Mouse (Mus musculus) testis, postnatal 14 days (tissue): ENCODE measurements at regions not wholly inside any gene's neighbourhood (a gene's known extent, or its start where the extent isn't known, plus 50 kb on each side); places are given as distances from the start of the nearest gene placed in this dataset.

Experiments
- DNase-seq: peaks from one replicate; pipeline ENCODE4 v3.0.0; 2021; ENCODE audit warnings: low spot score

- DNase-seq, result no peak
These were observed 200.9 kb upstream of the Lrig1 start for GRCm38 (mm10) chr6:94900862-94901261.

DNA sequence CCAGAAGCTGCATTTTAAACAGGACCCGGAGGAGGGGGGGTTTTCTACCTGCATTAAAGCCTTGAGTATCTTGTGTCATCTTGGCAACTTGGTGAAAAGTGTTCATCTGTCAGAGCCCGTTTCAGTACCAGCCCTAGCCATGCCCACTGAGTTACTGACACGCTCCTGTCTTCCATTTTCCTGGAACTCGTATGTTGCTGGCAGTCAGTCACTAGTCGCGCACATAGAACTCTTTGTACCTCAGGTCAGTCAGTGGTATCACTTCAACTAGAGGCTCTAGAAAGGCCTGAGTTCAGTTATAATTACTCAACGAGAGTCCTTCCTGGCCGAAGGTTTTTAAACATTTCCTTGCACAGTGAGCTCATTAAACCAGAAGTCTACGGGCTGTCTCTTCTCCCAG lies 198.9 kb upstream of the Lrig1 start:
- DNase-seq, result no peak

DNA sequence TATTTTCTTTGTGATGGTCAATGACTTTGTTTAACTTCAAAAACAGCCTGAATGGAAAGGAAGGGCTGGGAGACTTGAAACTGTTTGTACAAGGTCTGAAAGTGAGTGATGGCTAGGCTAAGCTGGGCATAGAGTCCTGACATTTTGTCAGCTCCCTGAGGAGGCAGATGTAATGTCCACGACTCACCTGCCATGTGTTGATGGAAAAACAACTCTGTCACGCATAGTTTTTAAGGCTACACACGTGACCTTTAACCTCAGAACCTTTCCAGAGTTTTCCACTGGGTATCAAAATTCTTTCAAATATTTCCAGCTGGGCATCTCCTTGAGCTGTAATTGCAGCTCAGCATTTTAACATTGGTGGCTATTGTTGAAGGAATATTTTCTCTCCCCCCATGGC lies 190.2 kb upstream of the Lrig1 start:
- DNase-seq, result no peak

DNA sequence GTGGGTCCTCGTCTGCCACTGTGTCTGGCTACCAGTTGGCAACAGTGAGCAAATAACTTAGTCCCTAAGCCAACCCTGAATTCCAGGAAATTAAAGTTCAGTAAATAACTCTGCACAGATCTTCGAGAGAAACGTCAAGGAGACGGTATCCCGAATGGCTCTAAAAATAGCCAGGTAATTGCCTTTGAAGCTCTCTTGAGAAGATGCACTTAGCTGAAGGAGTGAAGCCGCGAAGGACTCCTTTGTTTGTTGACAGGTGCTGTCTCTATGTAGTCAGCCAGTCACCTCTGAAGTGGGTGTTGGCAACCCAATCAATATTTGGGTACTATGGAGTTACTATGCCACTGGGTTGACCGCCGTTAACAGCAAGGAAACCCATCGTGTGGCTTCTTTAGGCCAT lies 189.3 kb upstream of the Lrig1 start:
- no peak for DNase-seq

- no peak for DNase-seq
These were observed 181.2 kb upstream of the Lrig1 start for GRCm38 (mm10) chr6:94881139-94881538.

GRCm38 (mm10) chr6:94875841-94876240 lies 175.9 kb upstream of the Lrig1 start:
- DNase-seq, result no peak

GRCm38 (mm10) chr6:94875065-94875464 lies 175.1 kb upstream of the Lrig1 start:
- no peak for DNase-seq

GRCm38 (mm10) chr6:94874415-94874814 lies 174.5 kb upstream of the Lrig1 start:
- DNase-seq, result no peak

- DNase-seq, result no peak
These were observed 168.0 kb upstream of the Lrig1 start for GRCm38 (mm10) chr6:94867952-94868351.

- DNase-seq, result no peak
These were observed 165.5 kb upstream of the Lrig1 start for GRCm38 (mm10) chr6:94865498-94865897.

- DNase-seq, result no peak
These were observed 158.2 kb upstream of the Lrig1 start for GRCm38 (mm10) chr6:94858121-94858621.

- DNase-seq, result no peak
These were observed 150.2 kb upstream of the Lrig1 start for GRCm38 (mm10) chr6:94850121-94850520.

DNA sequence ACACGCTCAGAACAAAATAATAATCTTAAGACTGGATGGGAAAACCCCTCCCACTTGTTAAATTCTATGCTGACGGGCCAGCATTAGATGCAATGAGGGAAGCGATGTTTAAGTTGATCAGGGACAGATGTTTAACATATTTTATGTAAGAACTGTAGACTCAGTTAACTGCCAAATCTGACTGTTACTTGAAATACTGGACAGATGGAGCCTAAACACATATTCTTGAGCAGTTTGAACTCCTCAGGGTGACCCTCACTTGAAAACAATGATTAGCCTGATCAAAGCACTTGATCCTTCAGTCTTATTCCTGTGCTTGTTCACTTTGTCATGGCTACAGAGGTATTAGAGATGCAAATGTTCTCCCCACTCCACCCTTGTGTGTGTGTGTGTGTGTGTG lies 149.6 kb upstream of the Lrig1 start:
- DNase-seq, result no peak

- no peak for DNase-seq
These were observed 148.5 kb upstream of the Lrig1 start for GRCm38 (mm10) chr6:94848437-94848836.

DNA sequence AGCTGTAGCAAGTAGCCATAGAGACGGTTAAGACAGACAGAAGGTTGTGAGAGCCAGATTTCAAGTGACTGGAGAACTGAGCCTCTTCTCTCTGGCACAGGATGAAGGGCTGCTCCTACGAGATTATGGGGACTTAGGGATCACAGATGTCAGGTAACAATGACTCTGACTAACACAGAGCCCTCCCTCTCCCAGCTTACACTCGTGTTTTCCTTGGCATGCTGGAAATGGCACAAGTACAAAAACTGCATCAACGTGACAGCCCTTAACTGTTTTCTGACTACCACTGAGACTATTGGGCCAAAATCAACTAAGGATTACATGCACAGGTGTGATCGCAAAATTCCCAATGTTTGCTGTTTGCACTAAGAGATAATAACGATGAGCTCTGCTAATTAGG lies 145.9 kb upstream of the Lrig1 start:
- DNase-seq, result no peak

DNA sequence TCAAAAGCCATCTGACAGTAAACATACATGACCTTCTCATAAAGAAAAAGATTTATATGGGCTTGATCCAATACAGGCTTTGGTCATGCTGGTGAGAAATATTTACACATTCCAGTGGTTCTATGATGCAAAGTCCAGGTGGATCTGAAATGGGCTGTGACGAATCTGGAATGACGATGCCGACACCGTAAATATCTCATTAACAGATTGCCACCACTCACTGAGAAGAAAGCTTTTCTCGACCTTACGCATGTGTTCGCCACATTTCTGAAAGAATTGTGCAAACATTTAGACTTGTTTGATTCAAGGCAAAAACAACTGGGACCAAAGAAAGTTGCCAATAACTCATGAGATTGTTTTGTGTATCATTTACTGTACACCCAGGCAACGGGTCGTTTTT lies 142.9 kb upstream of the Lrig1 start:
- no peak for DNase-seq

- DNase-seq, result no peak
These were observed 141.9 kb upstream of the Lrig1 start for GRCm38 (mm10) chr6:94841881-94842280.

DNA sequence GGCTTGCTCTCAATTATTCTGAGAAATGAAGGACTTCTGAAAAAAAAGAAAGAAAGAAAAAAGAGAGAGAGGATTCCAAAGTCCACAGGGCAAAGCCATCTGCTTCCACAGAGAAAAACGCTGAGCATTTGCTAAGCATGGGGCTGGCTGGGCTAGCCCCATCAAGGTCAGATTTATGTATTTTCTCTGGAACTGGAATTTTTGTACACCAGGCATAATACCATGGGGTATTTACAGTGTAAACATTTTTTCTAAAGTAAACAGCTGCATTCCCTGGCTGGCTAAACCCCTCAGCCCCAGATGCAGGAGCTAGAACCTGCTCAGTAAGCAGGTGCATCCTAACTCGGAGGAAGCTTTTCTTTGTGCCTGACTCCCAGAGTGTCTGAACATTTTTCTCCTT lies 135.8 kb upstream of the Lrig1 start:
- DNase-seq, result no peak

- DNase-seq, result no peak
These were observed 134.6 kb upstream of the Lrig1 start for GRCm38 (mm10) chr6:94834551-94834950.

- DNase-seq, result no peak
These were observed 130.8 kb upstream of the Lrig1 start for GRCm38 (mm10) chr6:94830801-94831200.

DNA sequence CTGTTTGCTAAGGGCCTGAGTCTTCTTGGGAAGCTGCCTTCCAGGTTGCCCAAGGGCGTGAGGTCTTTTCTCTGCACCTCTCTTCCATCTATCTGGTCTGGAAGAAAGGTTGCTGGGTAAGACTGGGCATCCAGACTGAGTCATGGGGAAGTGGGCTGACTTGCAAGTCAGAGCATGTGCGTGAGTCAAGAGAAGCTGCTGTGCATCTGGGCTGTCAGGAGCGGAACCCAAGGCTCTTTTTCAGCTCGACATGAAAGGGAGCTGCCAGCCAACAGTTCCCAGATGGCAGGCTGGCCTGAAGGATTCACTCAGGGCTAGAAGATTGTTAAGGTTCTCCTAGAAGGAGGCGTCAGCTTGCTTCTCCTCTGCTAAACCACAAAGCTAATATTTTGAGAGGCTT lies 129.3 kb upstream of the Lrig1 start:
- DNase-seq, result no peak

DNA sequence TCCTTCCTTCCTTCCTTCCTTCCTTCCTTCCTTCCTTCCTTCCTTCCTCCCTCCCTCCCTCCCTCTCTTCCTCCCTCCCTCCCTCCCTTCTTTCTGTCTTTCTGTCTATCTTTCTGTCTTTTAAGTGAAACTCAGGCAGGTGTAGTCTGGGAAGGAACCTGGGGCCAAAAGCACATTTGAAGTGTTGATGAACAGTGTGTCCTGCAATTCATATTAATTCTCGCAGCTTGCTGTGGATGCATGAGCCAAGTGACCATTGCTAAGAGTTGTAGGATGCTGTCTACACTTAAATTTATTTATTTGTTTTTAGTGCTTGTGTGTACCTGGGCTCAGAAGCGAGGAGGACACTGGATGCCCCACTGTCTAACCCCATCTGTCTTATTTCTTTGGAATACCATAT lies 126.7 kb upstream of the Lrig1 start:
- DNase-seq, result no peak

DNA sequence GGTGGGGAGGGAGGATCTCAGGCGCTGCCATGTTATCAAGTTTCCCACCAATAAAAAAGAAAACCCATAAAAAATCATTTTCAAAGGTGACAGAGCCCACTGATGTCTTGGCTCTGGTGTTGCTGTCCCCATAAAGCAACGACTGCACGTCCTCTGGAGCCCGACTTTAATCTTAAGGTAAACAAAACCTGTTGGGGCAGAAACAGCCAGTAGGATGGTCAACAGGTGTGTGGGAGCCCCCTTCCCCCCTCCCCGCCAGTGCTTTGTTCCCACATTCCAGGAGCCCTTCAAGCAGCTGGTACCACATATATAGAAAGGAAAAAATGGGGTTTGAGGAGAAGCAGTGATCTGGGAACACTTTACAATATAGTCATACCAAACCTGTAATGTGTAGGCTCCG lies 118.3 kb upstream of the Lrig1 start:
- no peak for DNase-seq

DNA sequence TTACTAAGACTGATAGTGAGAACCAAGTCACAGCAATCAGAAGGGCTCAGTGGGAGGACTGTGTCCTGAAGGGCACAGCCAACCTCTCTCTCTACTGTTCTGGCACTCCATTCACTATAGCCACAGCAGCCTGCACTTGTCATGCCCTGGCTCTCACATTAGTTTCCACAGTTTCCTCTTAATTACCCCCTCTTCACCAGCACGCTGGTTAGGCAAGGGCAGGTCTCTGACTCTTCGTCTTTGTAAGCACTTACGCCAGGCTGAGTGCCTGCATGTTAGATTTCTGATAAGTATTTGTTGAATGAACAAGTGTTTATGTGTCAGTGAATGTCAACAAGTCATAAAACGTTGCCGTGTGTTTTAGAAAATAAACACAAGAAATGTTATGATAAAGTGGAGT lies 116.2 kb upstream of the Lrig1 start:
- DNase-seq, result no peak

DNA sequence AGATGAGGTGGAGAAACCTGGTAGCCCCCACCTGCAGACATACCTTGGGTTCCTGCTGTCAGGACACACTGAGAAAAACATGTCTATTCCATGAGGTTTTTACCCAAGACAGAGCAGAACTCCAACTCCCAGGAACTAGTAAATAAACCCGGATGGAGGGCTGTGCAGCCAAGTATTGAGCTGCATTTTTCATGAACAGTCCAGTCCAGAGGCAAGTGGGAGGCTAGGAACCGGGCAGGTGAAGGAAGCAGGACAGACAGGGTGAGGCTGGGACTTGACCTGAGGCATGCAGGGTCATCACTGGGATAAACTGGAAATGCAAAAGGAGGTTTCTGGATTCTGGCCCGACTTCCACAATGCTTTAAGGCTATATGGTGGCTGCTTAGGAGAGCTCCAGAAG lies 114.8 kb upstream of the Lrig1 start:
- DNase-seq, result no peak
